Mouse (Mus musculus) ES-E14 (cell line): ENCODE data around the gene Gm35549.

ENCODE experiments used
- CHD2 ChIP-seq: IDR thresholded peaks from 2 replicates; pipeline ENCODE4 v1.6.1; 2014; ENCODE audit warnings: mild to moderate bottlenecking, low read depth, low read length, inconsistent platforms
- HCFC1 ChIP-seq: IDR thresholded peaks from 2 replicates; pipeline ENCODE4 v1.6.1; 2012; ENCODE audit warnings: low read length, inconsistent platforms, borderline replicate concordance; ENCODE audit not compliant: insufficient read depth

- TF ChIP-seq CHD2, result no peak
- TF ChIP-seq HCFC1, result no peak
These were observed 31.4 kb downstream of the Gm35549 start for GRCm38 (mm10) chr9:122812386-122812785.
